ENCODE assay signal across 8 mouse cellular contexts in genomic region chr9:50437830-50438722, GRCm38 (mm10). TPM values are rescaled to one million over a fixed set of nuclear protein-coding genes. Genes with fewer than 3 reads are reported as not detected.
DNase-seq lines count a peak whose midpoint lies in the region; ATAC-seq and TF ChIP-seq lines count a peak whose summit lies in the region.

No protein-coding gene starts in this region.

- H3K36me3 ChIP-seq in forebrain, embryonic 12.5 days (replicated peaks): no peaks in the 10 kb centered on the region
- H3K36me3 ChIP-seq in liver, embryonic 16.5 days (ENCODE audit: control insufficient read depth, insufficient read depth): no peaks in the 10 kb centered on the region
- H3K36me3 ChIP-seq in neural tube, embryonic 13.5 days: no peaks in the 10 kb centered on the region

- intact Hi-C loops in heart, postnatal 10 days (cut with DNase I): loop anchor here (1.0 to 5.0 kb wide), 3 partner anchors 105 to 944 kb away; no protein-coding TSS in a partner anchor

- no peak overlapping the region for H3K27ac ChIP-seq in forebrain, embryonic 12.5 days
- H3K27ac ChIP-seq in liver, embryonic 16.5 days (ENCODE audit: low read length): no peak overlapping the region
- H3K27ac ChIP-seq in neural tube, embryonic 13.5 days (replicated peaks): no peak overlapping the region

- TF ChIP-seq CTCF in brain, embryonic 14.5 days (IDR thresholded peaks at IDR 0.05; ENCODE audit: borderline replicate concordance, extremely low read depth, insufficient read depth, insufficient read length): peak; percentile 93

- H3K4me2 ChIP-seq in forebrain, embryonic 12.5 days: peak overlapping the region; percentile 58
- H3K4me2 ChIP-seq in liver, embryonic 16.5 days (ENCODE audit: low read depth, low read length): peak overlapping the region; percentile 33; the same call in 1 of the 2 replicates
- peak overlapping the region; percentile 58 for H3K4me2 ChIP-seq in neural tube, embryonic 13.5 days

- WGBS in forebrain, embryonic 12.5 days: 18% methylated on average over 17 of the region's 17 CpGs
- 16% methylated on average over 17 of the region's 17 CpGs for WGBS in large intestine, adult 2 months
- 14% methylated on average over 17 of the region's 17 CpGs for WGBS in liver, embryonic 16.5 days (ENCODE audit: insufficient replicate concordance)
- 16% methylated on average over 17 of the region's 17 CpGs for WGBS in neural tube, embryonic 13.5 days

- TF ChIP-seq POLR2A in brain, embryonic 14.5 days (IDR thresholded peaks at IDR 0.05; ENCODE audit: borderline replicate concordance, extremely low read depth, insufficient read depth, insufficient read length, poor library complexity, severe bottlenecking): no peak

- H3K4me3 ChIP-seq in forebrain, embryonic 12.5 days (replicated peaks): peak overlapping the region; percentile 19
- H3K4me3 ChIP-seq in liver, embryonic 16.5 days (ENCODE audit: low read depth, low read length): 0 out of 2 replicates have a peak overlapping the region, but pooled peaks have one; percentile 8
- peak overlapping the region; percentile 31 for H3K4me3 ChIP-seq in neural tube, embryonic 13.5 days

- peaks cover 5% of the 10 kb centered on the region; the same call in 1 of the 2 replicates for H3K27me3 ChIP-seq in forebrain, embryonic 12.5 days
- no peaks in the 10 kb centered on the region for H3K27me3 ChIP-seq in liver, embryonic 16.5 days (ENCODE audit: control insufficient read depth, insufficient read depth, low read depth, low read length)
- 0 out of 2 replicates have a peak, but pooled peaks cover 4% of the 10 kb centered on the region for H3K27me3 ChIP-seq in neural tube, embryonic 13.5 days

- no peak overlapping the region for H3K9ac ChIP-seq in forebrain, embryonic 12.5 days
- H3K9ac ChIP-seq in liver, embryonic 16.5 days (ENCODE audit: low read depth, low read length): no peak overlapping the region
- H3K9ac ChIP-seq in neural tube, embryonic 13.5 days: peak overlapping the region; percentile 62

- no peaks in the 10 kb centered on the region for H3K9me3 ChIP-seq in forebrain, embryonic 12.5 days
- no peaks in the 10 kb centered on the region for H3K9me3 ChIP-seq in liver, embryonic 16.5 days (replicated peaks; ENCODE audit: control insufficient read depth, low read length)
- H3K9me3 ChIP-seq in neural tube, embryonic 13.5 days: no peaks in the 10 kb centered on the region

- peak; percentile 88 for ATAC-seq in forebrain, embryonic 12.5 days (ENCODE audit: low FRiP score)
- no peak for ATAC-seq in liver, embryonic 16.5 days (ENCODE audit: low read depth)
- peak; percentile 83 for ATAC-seq in neural tube, embryonic 13.5 days (ENCODE audit: low read depth)

- H3K4me1 ChIP-seq in forebrain, embryonic 12.5 days: peaks cover 14% of the 10 kb centered on the region
- H3K4me1 ChIP-seq in liver, embryonic 16.5 days (ENCODE audit: control insufficient read depth, low read depth, low read length): no peaks in the 10 kb centered on the region
- H3K4me1 ChIP-seq in neural tube, embryonic 13.5 days (replicated peaks): peaks cover 15% of the 10 kb centered on the region

- DNase-seq in CD4-positive, CD25-positive, alpha-beta regulatory T cell, adult 2 months (ENCODE audit: low read depth, low spot score): peak; percentile 85
- DNase-seq in brain, embryonic 14.5 days (ENCODE audit: low read depth): peak; percentile 95
- peak; percentile 77 to 86 for DNase-seq in heart, postnatal 10 days
- peak; percentile 32 for DNase-seq in large intestine, adult 2 months (ENCODE audit: low read depth, low spot score)
- DNase-seq in testis, postnatal 14 days (ENCODE audit: low spot score): peak; percentile 64

RNA-seq across cellular contexts. Expression of gene Plet1, which starts 56.2 kb away (rescaled TPM):
- 0.38 and 0.51 TPM in 2 replicates for polyA plus RNA-seq in brain, embryonic 14.5 days (2012; rRNA removed)
- 0.36 TPM in 1 of 2 replicates, not detected in the other for polyA plus RNA-seq in forebrain, embryonic 12.5 days (2016; fragmentation: Nextera tagmentation; extraction: Ambion mirVana)
- 1 to 10 TPM; 1.2 to 2.6 TPM for total RNA-seq in heart, postnatal 10 days (2021)
- 4.2 and 9.1 TPM in 2 replicates for polyA plus RNA-seq in large intestine, adult 2 months (2012; rRNA removed)
- polyA plus RNA-seq in liver, embryonic 16.5 days (2015; fragmentation: Nextera tagmentation; extraction: Ambion mirVana): 0.27 and 0.51 TPM in 2 replicates
- 0.54 and 0.81 TPM in 2 replicates for polyA plus RNA-seq in neural tube, embryonic 13.5 days (2015; fragmentation: Nextera tagmentation; extraction: Ambion mirVana)

Comparison
In these comparisons a context has a peak if more than half of its experiments do, and no peak if none do; other contexts are left out.
1. DNase-seq: peak in every context shown above with its lines; median percentile 95 in brain, embryonic 14.5 days; 85 in CD4-positive, CD25-positive, alpha-beta regulatory T cell, adult 2 months; 82 in heart, postnatal 10 days; 64 in testis, postnatal 14 days; 32 in large intestine, adult 2 months.